Mouse (Mus musculus): ENCODE results near the gene Gss. TPM values are rescaled to one million over a fixed set of nuclear protein-coding genes. Genes with fewer than 3 reads are reported as not detected.
"Not testable (repeated sequence)": the region's sequence is repeated elsewhere in the genome, so short reads cannot be mapped to it uniquely, and the experiment has no call there.

Gss gene
- total RNA-seq, 2 experiments from 2014 or later, result 12.4 to 14.2 TPM

GRCm38 (mm10) chr2:155622606-155623005 is 30.0 kb upstream of the Gss start:
- DNase-seq (ENCODE audit: low spot score in 2 of 2), result no peak

- DNase-seq (ENCODE audit: low spot score in 2 of 2), result peak; percentile 86
Observed at GRCm38 (mm10) chr2:155619817-155620216, 27.2 kb upstream of the Gss start.

DNA sequence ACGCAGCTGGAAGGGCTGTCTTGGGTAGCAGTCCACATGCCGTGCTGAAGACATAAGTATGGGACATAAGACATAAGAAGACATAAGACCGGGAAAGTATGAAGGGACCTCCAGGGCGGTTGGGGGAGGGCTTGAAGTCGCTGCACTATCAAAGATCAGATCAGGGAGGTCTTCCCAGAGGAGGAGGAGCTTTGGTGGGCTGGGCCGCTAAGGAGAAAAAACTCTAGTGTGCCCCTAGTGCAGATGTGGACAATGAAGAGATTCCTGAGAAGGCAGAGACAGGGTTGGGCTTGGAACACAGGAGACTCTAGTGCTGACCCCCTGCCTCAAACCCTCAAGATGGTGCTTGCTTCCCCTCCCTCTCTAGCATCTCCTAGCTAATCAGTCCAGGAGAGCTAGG is 24.4 kb upstream of the Gss start:
- no peak for DNase-seq (ENCODE audit: low spot score in 2 of 2)

DNA sequence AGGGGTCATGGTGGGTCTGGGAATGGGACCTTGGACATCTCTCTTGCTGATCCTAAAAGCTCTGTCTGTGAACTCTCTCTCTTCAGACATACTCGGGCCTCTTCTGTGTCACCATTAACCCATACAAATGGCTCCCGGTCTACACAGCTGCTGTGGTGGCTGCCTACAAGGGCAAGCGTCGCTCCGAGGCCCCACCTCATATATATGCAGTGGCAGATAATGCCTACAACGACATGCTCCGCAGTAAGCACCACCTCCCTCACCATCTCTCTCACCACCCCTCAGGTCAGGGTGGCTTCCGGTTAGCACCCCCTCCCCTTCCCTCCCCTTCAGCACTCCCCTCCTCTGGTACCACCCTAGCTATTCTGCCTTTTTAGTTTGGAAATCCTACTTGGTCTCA is 21.3 kb upstream of the Gss start:
- DNase-seq (ENCODE audit: low spot score in 2 of 2), result no peak

GRCm38 (mm10) chr2:155613326-155613755 is 20.7 kb upstream of the Gss start:
- DNase-seq (ENCODE audit: low spot score in 2 of 2), result peak in 1 of 2 experiments; percentile 50

- no peak for DNase-seq (ENCODE audit: low spot score in 2 of 2)
Observed at GRCm38 (mm10) chr2:155611834-155612550, 19.4 kb upstream of the Gss start.

- no peak for DNase-seq (ENCODE audit: low spot score in 2 of 2)
Observed at GRCm38 (mm10) chr2:155610978-155611377, 18.4 kb upstream of the Gss start, which contains the start of gene Myh7b. Gene Myh7b, plus strand, starts transcription at chr2:155611212.

GRCm38 (mm10) chr2:155606360-155606759 is 13.8 kb upstream of the Gss start:
- peak in 1 of 2 experiments; percentile 53 for DNase-seq (ENCODE audit: low spot score in 2 of 2)

GRCm38 (mm10) chr2:155605236-155605589 is 12.6 kb upstream of the Gss start:
- not testable (repeated sequence) for DNase-seq (ENCODE audit: low spot score in 2 of 2)

DNA sequence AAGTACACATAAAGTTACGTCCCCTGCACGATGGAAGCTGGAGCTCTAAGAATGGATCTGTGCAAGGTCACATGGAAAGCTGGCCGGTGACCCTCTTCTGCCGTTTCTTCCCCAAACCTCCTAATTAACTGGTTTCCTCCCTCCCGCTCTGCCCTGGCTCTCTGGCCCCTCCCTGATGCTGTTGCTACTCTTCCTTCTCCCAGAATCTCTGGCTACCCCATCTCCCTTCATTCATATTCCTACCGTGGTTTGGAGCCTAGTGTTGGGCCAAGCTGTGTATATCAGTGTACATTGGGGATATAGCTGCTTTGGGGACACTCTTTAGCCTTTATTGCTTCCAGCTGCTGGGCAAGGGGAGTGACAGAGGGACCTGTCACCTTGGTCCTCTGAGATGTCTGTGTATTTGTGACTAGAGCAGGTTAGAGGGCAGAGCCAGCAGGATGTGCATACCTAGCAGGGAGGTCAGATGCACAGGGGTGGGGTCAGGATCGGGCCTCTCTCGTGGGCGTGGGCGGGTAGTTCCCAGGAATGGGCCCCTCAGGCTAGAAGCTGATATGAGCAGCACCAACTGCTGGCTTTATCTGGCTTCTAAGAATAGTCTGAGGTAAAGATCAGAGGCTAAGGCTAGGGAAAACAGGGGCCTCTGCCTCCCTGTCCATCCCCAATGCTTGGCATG is 12.1 kb upstream of the Gss start:
- no peak for DNase-seq (ENCODE audit: low spot score in 2 of 2)

DNA sequence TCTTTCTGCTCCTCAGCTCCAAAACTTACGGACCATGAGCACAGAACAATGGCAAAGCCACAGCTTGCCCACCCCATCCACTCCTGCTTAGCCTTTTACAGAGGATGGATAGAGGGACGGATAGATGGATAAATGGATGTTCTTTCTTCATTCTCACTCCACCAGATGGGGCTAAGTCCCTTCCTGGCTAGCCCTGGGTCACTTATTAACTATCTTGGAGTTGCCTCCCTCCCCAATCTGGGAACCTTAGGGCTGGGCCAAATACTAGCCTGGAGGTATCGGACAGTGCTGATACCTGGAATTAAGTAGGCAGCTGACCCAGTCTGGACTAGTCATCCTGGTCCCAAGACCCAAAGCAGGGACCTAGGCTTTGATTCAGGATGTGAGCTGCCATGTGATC is 11.1 kb upstream of the Gss start:
- no peak for DNase-seq (ENCODE audit: low spot score in 2 of 2)

- DNase-seq (ENCODE audit: low spot score in 2 of 2), result no peak
Observed at GRCm38 (mm10) chr2:155595516-155595915, 2.9 kb upstream of the Gss start.

DNA sequence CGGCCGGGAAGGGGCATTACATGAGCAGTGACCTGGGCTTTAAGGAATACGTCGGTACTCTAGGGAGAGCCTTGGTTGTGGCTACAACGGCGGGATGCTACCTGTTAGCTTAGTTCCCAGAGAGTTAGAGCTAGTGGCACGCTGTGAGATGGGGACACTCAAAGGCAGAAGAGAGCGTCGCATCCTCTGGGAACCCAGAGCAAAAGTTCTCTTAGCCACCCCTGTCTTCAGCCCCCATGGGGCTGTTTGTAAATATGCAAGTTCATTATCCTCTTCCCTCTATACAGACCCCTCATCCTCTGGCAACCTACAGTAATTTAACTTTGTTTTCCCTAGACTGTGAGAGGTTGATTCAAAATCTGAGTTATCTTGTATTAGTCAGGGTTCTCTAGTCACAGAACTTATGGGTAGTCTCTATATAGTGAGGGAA is 259 bp upstream of the Gss start:
- no peak for DNase-seq (ENCODE audit: low spot score in 2 of 2)

DNA sequence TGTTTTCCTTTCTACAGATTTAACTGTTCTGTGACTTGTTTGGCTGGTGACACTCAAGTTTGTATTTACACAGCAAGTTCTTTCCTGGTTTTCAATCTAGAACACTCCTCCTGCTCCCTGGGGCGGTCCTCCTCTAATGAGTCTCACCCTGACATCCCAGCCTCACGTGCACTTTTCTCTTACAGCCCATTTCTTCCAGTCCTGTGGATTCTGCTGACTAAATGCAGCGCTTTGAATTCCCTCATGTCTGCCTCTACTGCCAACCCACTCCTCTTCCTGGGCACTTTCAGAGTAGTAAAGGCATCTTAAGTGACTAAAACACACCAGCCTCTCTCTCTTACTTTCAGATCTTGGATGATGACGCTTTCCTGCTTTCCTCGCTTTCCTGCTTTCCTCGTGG is 934 bp downstream of the Gss start:
- no peak for DNase-seq (ENCODE audit: low spot score in 2 of 2)

DNA sequence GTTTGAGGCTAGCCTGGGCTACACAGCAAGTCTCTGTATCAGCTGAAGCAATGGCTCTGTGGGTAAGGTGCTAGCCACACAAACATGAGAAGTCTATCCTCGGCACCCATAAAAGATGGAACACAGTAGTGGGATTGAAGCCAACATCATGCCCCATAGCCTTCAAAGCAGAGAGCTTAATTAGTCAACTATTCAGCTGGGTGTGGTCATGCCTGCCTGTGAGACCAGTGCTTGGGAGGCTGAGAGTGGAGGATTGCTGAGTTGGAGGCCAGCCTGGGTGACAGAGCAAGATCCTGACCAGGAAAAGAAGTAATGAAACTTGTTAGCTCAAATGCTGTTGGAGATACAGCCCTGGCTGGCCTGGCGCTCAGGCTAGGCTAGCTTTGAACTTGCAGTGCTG is 1.7 kb downstream of the Gss start:
- DNase-seq (ENCODE audit: low spot score in 2 of 2), result no peak

GRCm38 (mm10) chr2:155589521-155589920 is 3.1 kb downstream of the Gss start:
- no peak for DNase-seq (ENCODE audit: low spot score in 2 of 2)

DNA sequence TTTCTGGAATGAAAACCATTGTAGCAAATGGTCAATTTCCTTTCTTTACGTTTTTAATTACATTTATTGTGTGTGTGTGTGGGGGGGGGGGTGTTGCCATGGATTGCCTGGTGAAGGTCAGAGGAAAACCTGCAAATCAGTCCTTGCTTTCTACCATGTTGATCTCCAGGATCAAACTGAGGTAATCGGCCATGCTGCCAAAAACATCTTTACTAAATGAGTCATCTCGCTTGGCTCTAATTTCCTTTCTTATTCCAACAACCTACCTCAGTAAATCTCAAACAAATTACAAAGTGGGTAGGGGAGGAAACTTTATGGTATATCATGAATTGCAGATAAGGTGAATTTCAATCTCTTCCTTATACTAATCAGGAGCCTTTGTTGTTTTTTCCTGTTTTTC is 4.5 kb downstream of the Gss start:
- DNase-seq (ENCODE audit: low spot score in 2 of 2), result no peak

DNA sequence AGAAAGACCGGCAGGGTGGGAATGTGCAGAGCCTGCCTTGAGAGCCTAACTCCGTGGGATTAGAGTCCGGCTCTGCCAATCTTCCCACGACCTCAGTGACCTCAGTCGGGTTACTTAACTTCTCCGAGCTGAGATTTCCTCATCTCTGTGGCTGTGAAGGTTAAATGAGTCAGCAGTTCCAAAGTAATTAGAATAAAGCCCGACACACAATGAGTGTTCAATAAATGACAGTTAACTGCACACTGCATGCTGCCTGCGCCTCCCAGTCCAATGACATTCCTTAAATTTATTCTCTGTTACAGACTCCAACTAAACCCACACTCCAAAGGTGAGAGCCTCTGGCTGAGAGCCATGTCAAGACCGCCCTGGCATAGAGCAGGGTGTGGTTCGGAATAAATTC is 7.1 kb downstream of the Gss start:
- no peak for DNase-seq (ENCODE audit: low spot score in 2 of 2)

DNA sequence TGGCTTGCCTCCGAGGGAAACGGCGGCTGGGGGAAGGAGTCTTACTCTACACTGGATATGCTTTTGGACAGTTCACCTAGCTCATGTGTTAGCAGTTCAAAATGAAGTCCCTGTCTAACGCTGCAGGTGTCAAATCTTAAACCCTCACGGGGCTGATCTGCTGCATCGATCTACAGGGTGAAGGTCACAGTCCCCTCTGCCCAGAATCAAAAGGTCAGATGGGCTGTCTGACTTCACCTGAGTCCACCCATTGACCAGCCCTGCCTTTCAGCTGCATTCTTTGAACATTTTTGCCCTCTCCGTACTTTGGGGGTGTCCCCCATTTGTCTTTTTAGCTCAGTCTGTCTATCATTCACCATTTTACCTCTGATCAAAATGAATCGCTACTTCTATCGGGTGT is 7.5 kb downstream of the Gss start:
- no peak for DNase-seq (ENCODE audit: low spot score in 2 of 2)

- DNase-seq (ENCODE audit: low spot score in 2 of 2), result peak in 1 of 2 experiments; percentile 39
Observed at GRCm38 (mm10) chr2:155583927-155584530, 8.6 kb downstream of the Gss start.

DNA sequence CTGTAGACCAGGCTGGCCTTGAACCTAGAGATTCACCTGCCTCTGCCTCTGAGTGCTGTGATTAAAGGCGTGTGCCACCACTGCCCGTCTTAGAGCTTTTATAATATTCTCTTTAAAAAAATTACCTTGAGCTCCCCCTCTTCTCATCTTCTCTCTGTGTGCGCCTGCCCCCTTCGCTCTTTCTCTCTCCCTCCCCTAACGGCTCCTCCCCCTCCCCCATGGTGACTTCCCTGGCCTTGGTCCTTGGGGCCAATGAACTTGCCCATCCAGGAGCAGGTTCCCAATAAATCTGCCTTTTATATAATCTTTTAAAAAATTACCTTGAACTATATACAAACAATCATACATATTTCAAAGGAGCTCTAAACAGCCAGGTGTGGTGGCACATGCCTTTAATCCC is 9.6 kb downstream of the Gss start:
- DNase-seq (ENCODE audit: low spot score in 2 of 2), result no peak

GRCm38 (mm10) chr2:155582384-155582995 is 10.1 kb downstream of the Gss start:
- DNase-seq (ENCODE audit: low spot score in 2 of 2), result no peak
